Mouse (Mus musculus): ENCODE data around the gene Sub1.

The Sub1 gene

GRCm38 (mm10) chr15:11996883-11997282 lies at the start of gene Sub1:
Sub1 (minus strand) TSS chr15:11996983.
- no peak for DNase-seq

- no peak for DNase-seq
Measured at GRCm38 (mm10) chr15:12040407-12040710, 43.6 kb upstream of the Sub1 start.

GRCm38 (mm10) chr15:12039671-12040406 lies 43.1 kb upstream of the Sub1 start:
- DNase-seq = peak; percentile 11

- DNase-seq = no peak
Measured at GRCm38 (mm10) chr15:12039256-12039655, 42.5 kb upstream of the Sub1 start.

GRCm38 (mm10) chr15:12037866-12038625 lies 41.3 kb upstream of the Sub1 start:
- DNase-seq = no peak

- peak; percentile 57 for DNase-seq
Measured at GRCm38 (mm10) chr15:12037217-12037616, 40.4 kb upstream of the Sub1 start.

GRCm38 (mm10) chr15:12036675-12037074 lies 39.9 kb upstream of the Sub1 start:
- no peak for DNase-seq

GRCm38 (mm10) chr15:12034317-12034716 lies 37.5 kb upstream of the Sub1 start:
- DNase-seq = no peak

GRCm38 (mm10) chr15:12033155-12033554 lies 36.4 kb upstream of the Sub1 start:
- DNase-seq = no peak

GRCm38 (mm10) chr15:12032512-12032911 lies 35.7 kb upstream of the Sub1 start:
- no peak for DNase-seq

GRCm38 (mm10) chr15:12031861-12032260 lies 35.1 kb upstream of the Sub1 start:
- no peak for DNase-seq

GRCm38 (mm10) chr15:12030221-12030620 lies 33.4 kb upstream of the Sub1 start:
- DNase-seq = no peak

- no peak for DNase-seq
Measured at GRCm38 (mm10) chr15:12027807-12028206, 31.0 kb upstream of the Sub1 start.

GRCm38 (mm10) chr15:12026932-12027450 lies 30.2 kb upstream of the Sub1 start:
- no peak for DNase-seq

- no peak for DNase-seq
Measured at GRCm38 (mm10) chr15:12026026-12026425, 29.2 kb upstream of the Sub1 start.

GRCm38 (mm10) chr15:12025341-12025740 lies 28.6 kb upstream of the Sub1 start:
- DNase-seq = no peak

- no peak for DNase-seq
Measured at GRCm38 (mm10) chr15:12024791-12025268, 28.0 kb upstream of the Sub1 start.

GRCm38 (mm10) chr15:12019443-12019842 lies 22.7 kb upstream of the Sub1 start:
- no peak for DNase-seq

GRCm38 (mm10) chr15:12018428-12018757 lies 21.6 kb upstream of the Sub1 start:
- no peak for DNase-seq

GRCm38 (mm10) chr15:12017700-12018427 lies 21.1 kb upstream of the Sub1 start:
- no peak for DNase-seq

GRCm38 (mm10) chr15:12014197-12014905 lies 17.6 kb upstream of the Sub1 start:
- no peak for DNase-seq

- DNase-seq = no peak
Measured at GRCm38 (mm10) chr15:12013532-12014196, 16.9 kb upstream of the Sub1 start.

Measured in thymus, postnatal 25 days (tissue).